9 mouse cellular contexts compared by ENCODE assay signal in the genomic region with DNA sequence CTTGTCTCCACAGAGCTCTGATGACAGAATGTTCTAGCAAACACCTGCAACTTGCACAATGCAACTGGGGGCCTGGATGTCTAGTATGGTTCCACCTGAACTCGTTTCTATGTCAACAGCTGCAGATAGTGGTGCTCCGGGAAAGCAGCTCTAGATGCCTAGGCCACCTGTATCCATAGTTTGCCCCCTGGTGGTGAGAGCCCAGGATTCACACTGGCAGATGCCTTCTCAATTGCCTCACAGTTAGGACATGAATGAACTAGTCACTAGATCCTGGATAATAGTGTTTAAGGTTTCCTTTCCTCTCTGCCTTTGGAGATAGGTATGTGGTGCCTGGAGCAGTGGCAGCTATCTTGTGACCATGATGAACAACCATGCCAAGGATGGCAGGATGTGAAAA.
DNase-seq lines count a peak whose midpoint lies in the region; ATAC-seq and TF ChIP-seq lines count a peak whose summit lies in the region.
"Had no signal": no experiment of that assay in that cellular context is flagged by ENCODE, and none has a peak within 500 bp of the region (broad histone marks: within the 10 kb centered on the region; RNA-seq: fewer than 3 reads in every experiment).

No protein-coding gene starts in this region.

- peak; percentile 59 to 72 (median 67) for TF ChIP-seq CTCF in MEL (IDR thresholded peaks at IDR 0.05 in 2 of 3, conservative IDR thresholded peaks at IDR 0.05 in 1 of 3; ENCODE audit: control insufficient read depth in 1 of 3, insufficient read depth in 1 of 3, low read depth in 2 of 3, low read length in 3 of 3, poor library complexity in 1 of 3, severe bottlenecking in 1 of 3)
- TF ChIP-seq CTCF in small intestine, adult 2 months (IDR thresholded peaks at IDR 0.05; ENCODE audit: extremely low read depth, insufficient read length, insufficient replicate concordance, low read depth, low read length) = peak; percentile 71; the same call in 1 of the 2 replicates

- ATAC-seq in forebrain, embryonic 11.5 days (replicated peaks; ENCODE audit: low FRiP score) = no peak
- no peak for ATAC-seq in inflammation-experienced regulatory T-cells, adult 6 months

- H3K4me1 ChIP-seq in MEL (ENCODE audit: control insufficient read depth in 1 of 2, insufficient read depth in 2 of 2, low read length in 2 of 2) = no peaks in the 10 kb centered on the region
- H3K4me1 ChIP-seq in forebrain, embryonic 11.5 days (replicated peaks; ENCODE audit: control insufficient read depth, insufficient read depth, low read length) = no peaks in the 10 kb centered on the region
- peaks cover 9% of the 10 kb centered on the region for H3K4me1 ChIP-seq in small intestine, adult 2 months (ENCODE audit: control insufficient read depth, insufficient read depth, insufficient read length, low read length)

- H3K9ac ChIP-seq in MEL (ENCODE audit: control insufficient read depth, low read depth, low read length, poor library complexity, severe bottlenecking) = no peak overlapping the region
- no peak overlapping the region for H3K9ac ChIP-seq in forebrain, embryonic 11.5 days (ENCODE audit: low read length)
- H3K9ac ChIP-seq: limb, embryonic 13.5 days had no signal

- no peak overlapping the region for H3K27ac ChIP-seq in MEL (ENCODE audit: control insufficient read depth, low read depth, low read length)
- no peak overlapping the region for H3K27ac ChIP-seq in forebrain, embryonic 11.5 days (ENCODE audit: low read depth, low read length)
- H3K27ac ChIP-seq in small intestine, adult 2 months (ENCODE audit: insufficient read depth, low read depth, low read length) = no peak overlapping the region
- H3K27ac ChIP-seq: limb, embryonic 13.5 days had no signal

- H3K36me3 ChIP-seq in MEL (ENCODE audit: control insufficient read depth in 1 of 2, insufficient read depth in 2 of 2, low read length in 2 of 2) = no peaks in the 10 kb centered on the region
- H3K36me3 ChIP-seq in forebrain, embryonic 11.5 days (ENCODE audit: control insufficient read depth, insufficient read depth, low read length) = no peaks in the 10 kb centered on the region
- H3K36me3 ChIP-seq in small intestine, adult 2 months (ENCODE audit: control insufficient read depth, insufficient read depth, low read length) = no peaks in the 10 kb centered on the region
- H3K36me3 ChIP-seq: limb, embryonic 13.5 days had no signal

- TF ChIP-seq EP300 in MEL (IDR thresholded peaks at IDR 0.05; ENCODE audit: low read depth in 1 of 2, low read length in 2 of 2) = no peak

- no peaks in the 10 kb centered on the region for H3K9me3 ChIP-seq in MEL (replicated peaks; ENCODE audit: insufficient read depth, low read length)
- H3K9me3 ChIP-seq in forebrain, embryonic 11.5 days (ENCODE audit: control insufficient read depth, low read length) = no peaks in the 10 kb centered on the region
- H3K9me3 ChIP-seq: limb, embryonic 13.5 days had no signal

- H3K4me3 ChIP-seq in MEL (ENCODE audit: control insufficient read depth in 1 of 2, insufficient read depth in 1 of 2, low read depth in 2 of 2, low read length in 2 of 2) = no peak overlapping the region
- no peak overlapping the region for H3K4me3 ChIP-seq in forebrain, embryonic 11.5 days (ENCODE audit: low read depth, low read length)
- no peak overlapping the region for H3K4me3 ChIP-seq in small intestine, adult 2 months (ENCODE audit: low read depth, low read length)
- H3K4me3 ChIP-seq: limb, embryonic 13.5 days had no signal

- intact Hi-C loops in heart, postnatal 14 days (cut with DNase I) = loop anchor here (2.0 to 10.0 kb wide), 2 partner anchors 66 to 170 kb away; no protein-coding TSS in a partner anchor

- no peaks in the 10 kb centered on the region for H3K27me3 ChIP-seq in MEL (ENCODE audit: control insufficient read depth in 1 of 2, insufficient read depth in 2 of 2, low read length in 2 of 2)
- H3K27me3 ChIP-seq in forebrain, embryonic 11.5 days (ENCODE audit: control insufficient read depth, insufficient read depth, low read length) = no peaks in the 10 kb centered on the region
- H3K27me3 ChIP-seq in small intestine, adult 2 months (ENCODE audit: control insufficient read depth, insufficient read depth, low read length) = no peaks in the 10 kb centered on the region
- H3K27me3 ChIP-seq: limb, embryonic 13.5 days had no signal

- peak; percentile 47 for TF ChIP-seq RAD21 in MEL (IDR thresholded peaks at IDR 0.05; ENCODE audit: low read depth, low read length)

- no peak overlapping the region for H3K4me2 ChIP-seq in forebrain, embryonic 11.5 days (ENCODE audit: low read depth, low read length, severe bottlenecking)
- H3K4me2 ChIP-seq: limb, embryonic 13.5 days had no signal

- DNase-seq in MEL (ENCODE audit: low read depth, low spot score) = peak; percentile 48
- peak; percentile 53 for DNase-seq in c-Kit-positive CD71-negative TER-119-negative erythroid progenitor cells, embryonic 14.5 days (ENCODE audit: low read depth)
- peak; percentile 70 for DNase-seq in forebrain, embryonic 11.5 days (ENCODE audit: low spot score)
- DNase-seq in heart, postnatal 14 days = peak; percentile 85 to 89
- peak; percentile 66 for DNase-seq in layer of hippocampus, adult 9-11 months
- DNase-seq in lung, postnatal 25 days (ENCODE audit: low spot score) = peak; percentile 90

- 38% methylated on average over 2 of the region's 2 CpGs for WGBS in forebrain, embryonic 11.5 days
- WGBS in small intestine, adult 2 months = 6% methylated on average over 2 of the region's 2 CpGs

- no peak for TF ChIP-seq POLR2A in MEL (IDR thresholded peaks at IDR 0.05; ENCODE audit: control insufficient read depth in 1 of 2, insufficient read depth in 1 of 2, low read depth in 1 of 2, low read length in 2 of 2, poor library complexity in 1 of 2)
- no peak for TF ChIP-seq POLR2A in small intestine, adult 2 months (IDR thresholded peaks at IDR 0.05; ENCODE audit: low read depth, low read length)

- H3K79me2 ChIP-seq in MEL (ENCODE audit: control insufficient read depth, insufficient read depth, low read length, poor library complexity) = no peaks in the 10 kb centered on the region

TF ChIP-seq in MEL, 35 proteins besides CTCF, POLR2A, EP300 and RAD21:
- TF ChIP-seq SIN3A (IDR thresholded peaks at IDR 0.05; ENCODE audit: low read length) (no peak), ZC3H11A (IDR thresholded peaks at IDR 0.05; ENCODE audit: low read depth, low read length) (peak; percentile 32; the same call in 1 of the 2 replicates), SMC3 (IDR thresholded peaks at IDR 0.05; ENCODE audit: low read depth, low read length) (peak; percentile 79), MAX (IDR thresholded peaks at IDR 0.05; ENCODE audit: low read length) (no peak), MAFK (IDR thresholded peaks at IDR 0.05; ENCODE audit: borderline replicate concordance, low read depth, low read length) (no peak)
TF ChIP-seq in MEL: peak in this region for 2.
